Comparison of ENCODE assay signal across 10 mouse cellular contexts in genomic region chr1:59608920-59609319, GRCm38 (mm10).
DNase-seq lines count a peak whose midpoint lies in the region; ATAC-seq lines count a peak whose summit lies in the region.
"Had no signal": no experiment of that assay in that cellular context is flagged by ENCODE, and none has a peak within 500 bp of the region (broad histone marks: within the 10 kb centered on the region; RNA-seq: fewer than 3 reads in every experiment).

No protein-coding gene starts in this region.

- no peaks in the 10 kb centered on the region for H3K4me1 ChIP-seq in limb, embryonic 11.5 days (ENCODE audit: control insufficient read depth, insufficient read depth, low read length)
- H3K4me1 ChIP-seq in limb, embryonic 10.5 days = peaks cover 8% of the 10 kb centered on the region
- H3K4me1 ChIP-seq in embryonic facial prominence, embryonic 11.5 days (ENCODE audit: control insufficient read depth, insufficient read depth, low read length) = no peaks in the 10 kb centered on the region

- no peak overlapping the region for H3K4me2 ChIP-seq in limb, embryonic 11.5 days (ENCODE audit: low read depth, severe bottlenecking)
- no peak overlapping the region for H3K4me2 ChIP-seq in embryonic facial prominence, embryonic 11.5 days (ENCODE audit: low read depth, low read length)

- WGBS in limb, embryonic 11.5 days = 61% methylated on average over 5 of the region's 5 CpGs
- 69% methylated on average over 5 of the region's 5 CpGs for WGBS in limb, embryonic 10.5 days
- WGBS in embryonic facial prominence, embryonic 11.5 days = 60% methylated on average over 5 of the region's 5 CpGs

- H3K27ac ChIP-seq in limb, embryonic 11.5 days (replicated peaks; ENCODE audit: low read depth, low read length) = no peak overlapping the region
- no peak overlapping the region for H3K27ac ChIP-seq in limb, embryonic 10.5 days
- H3K27ac ChIP-seq in embryonic facial prominence, embryonic 11.5 days (replicated peaks; ENCODE audit: low read depth, low read length) = no peak overlapping the region

- no peak overlapping the region for H3K4me3 ChIP-seq in limb, embryonic 11.5 days (ENCODE audit: low read depth, low read length)
- no peak overlapping the region for H3K4me3 ChIP-seq in limb, embryonic 10.5 days
- no peak overlapping the region for H3K4me3 ChIP-seq in embryonic facial prominence, embryonic 11.5 days (ENCODE audit: low read depth, low read length)
- H3K4me3 ChIP-seq: myocyte had no signal

- H3K27me3 ChIP-seq in limb, embryonic 11.5 days (ENCODE audit: control insufficient read depth, insufficient read depth, low read length) = no peaks in the 10 kb centered on the region
- H3K27me3 ChIP-seq in limb, embryonic 10.5 days (ENCODE audit: low read depth, poor library complexity, severe bottlenecking) = no peaks in the 10 kb centered on the region
- no peaks in the 10 kb centered on the region for H3K27me3 ChIP-seq in embryonic facial prominence, embryonic 11.5 days (ENCODE audit: control insufficient read depth, insufficient read depth, low read length)

- no peaks in the 10 kb centered on the region for H3K9me3 ChIP-seq in limb, embryonic 11.5 days (ENCODE audit: control insufficient read depth, low read length)
- no peaks in the 10 kb centered on the region for H3K9me3 ChIP-seq in limb, embryonic 10.5 days (replicated peaks)
- H3K9me3 ChIP-seq in embryonic facial prominence, embryonic 11.5 days (replicated peaks; ENCODE audit: control insufficient read depth, low read length) = no peaks in the 10 kb centered on the region

- H3K9ac ChIP-seq in limb, embryonic 11.5 days (ENCODE audit: low read length) = no peak overlapping the region
- H3K9ac ChIP-seq in embryonic facial prominence, embryonic 11.5 days (replicated peaks; ENCODE audit: low read length) = no peak overlapping the region

- DNase-seq in limb, embryonic 11.5 days (ENCODE audit: low spot score) = peak; percentile 50
- DNase-seq in limb, embryonic 10.5 days (ENCODE audit: low spot score) = no peak
- peak; percentile 95 for DNase-seq in ES-CJ7 (ENCODE audit: low read depth, low spot score)
- DNase-seq in embryonic facial prominence, embryonic 11.5 days (ENCODE audit: low spot score) = peak; percentile 52
- DNase-seq in thymus, postnatal 10 days (ENCODE audit: low spot score in 2 of 2) = peak; percentile 67 to 69
- no peak for DNase-seq in adrenal gland, adult 8-10 months
- DNase-seq in spleen, adult 12 weeks (ENCODE audit: low spot score) = no peak
- DNase-seq: lung, postnatal 14 days had no signal

- no peaks in the 10 kb centered on the region for H3K36me3 ChIP-seq in limb, embryonic 11.5 days (ENCODE audit: control insufficient read depth, insufficient read depth, low read length)
- H3K36me3 ChIP-seq in limb, embryonic 10.5 days = no peaks in the 10 kb centered on the region
- H3K36me3 ChIP-seq in embryonic facial prominence, embryonic 11.5 days (replicated peaks; ENCODE audit: control insufficient read depth, insufficient read depth, low read depth, low read length) = no peaks in the 10 kb centered on the region

- no peak for ATAC-seq in limb, embryonic 11.5 days (ENCODE audit: insufficient number of reproducible peaks, low FRiP score, low TSS enrichment, low read depth)
- ATAC-seq in embryonic facial prominence, embryonic 11.5 days (replicated peaks; ENCODE audit: insufficient number of reproducible peaks, low FRiP score, low TSS enrichment, low read depth) = no peak
- no peak for ATAC-seq in erythroid progenitor cell, adult 5-6 weeks (replicated peaks; ENCODE audit: low FRiP score, poor library complexity, severe bottlenecking)

Comparison
In these comparisons a context has a peak if more than half of its experiments do, and no peak if none do; other contexts are left out.
1. DNase-seq: peak in limb, embryonic 11.5 days (single experiment), ES-CJ7 (single experiment), embryonic facial prominence, embryonic 11.5 days (single experiment) and thymus, postnatal 10 days (2 of 2); none in limb, embryonic 10.5 days (single experiment), adrenal gland, adult 8-10 months (single experiment) and spleen, adult 12 weeks (single experiment).